Mouse (Mus musculus): ENCODE measurements around the gene Gpr62. TPM values are rescaled to one million over a fixed set of nuclear protein-coding genes. Genes with fewer than 3 reads are reported as not detected.

Gene Gpr62
- total RNA-seq, 4 experiments from 2014 or later = 0.19 TPM; not detected in 3

- DNase-seq (ENCODE audit: low spot score) = no peak
Measured at GRCm38 (mm10) chr9:106456325-106457162, 9.2 kb downstream of the Gpr62 start.

- DNase-seq (ENCODE audit: low spot score) = no peak
Measured at GRCm38 (mm10) chr9:106454888-106455681, 10.7 kb downstream of the Gpr62 start.

- no peak for DNase-seq (ENCODE audit: low spot score)
Measured at GRCm38 (mm10) chr9:106454071-106454761, 11.5 kb downstream of the Gpr62 start.

GRCm38 (mm10) chr9:106453271-106454070 lies 12.3 kb downstream of the Gpr62 start, which contains the start of gene Pcbp4:
Pcbp4 (plus strand) TSS chr9:106453291.
- DNase-seq (ENCODE audit: low spot score) = no peak

- DNase-seq (ENCODE audit: low spot score) = no peak
Measured at GRCm38 (mm10) chr9:106452821-106453220, 12.9 kb downstream of the Gpr62 start.

- no peak for DNase-seq (ENCODE audit: low spot score)
Measured at GRCm38 (mm10) chr9:106452351-106452750, 13.4 kb downstream of the Gpr62 start.

GRCm38 (mm10) chr9:106451899-106452298 lies 13.8 kb downstream of the Gpr62 start:
- no peak for DNase-seq (ENCODE audit: low spot score)

- DNase-seq (ENCODE audit: low spot score) = no peak
Measured at GRCm38 (mm10) chr9:106451298-106451697, 14.4 kb downstream of the Gpr62 start.

GRCm38 (mm10) chr9:106450661-106451060 lies 15.1 kb downstream of the Gpr62 start:
- DNase-seq (ENCODE audit: low spot score) = no peak

- no peak for DNase-seq (ENCODE audit: low spot score)
Measured at GRCm38 (mm10) chr9:106449947-106450346, 15.8 kb downstream of the Gpr62 start.

GRCm38 (mm10) chr9:106448498-106449031 lies 17.2 kb downstream of the Gpr62 start:
- peak; percentile 80 for DNase-seq (ENCODE audit: low spot score)

- no peak for DNase-seq (ENCODE audit: low spot score)
Measured at GRCm38 (mm10) chr9:106447951-106448350, 17.8 kb downstream of the Gpr62 start.

GRCm38 (mm10) chr9:106447348-106447747 lies 18.4 kb downstream of the Gpr62 start, which contains the start of the genes Abhd14b and Abhd14a:
Abhd14b (plus strand) TSS chr9:106447459.
Abhd14a (minus strand) TSS chr9:106447678.
- DNase-seq (ENCODE audit: low spot score) = peak; percentile 95

- DNase-seq (ENCODE audit: low spot score) = no peak
Measured at GRCm38 (mm10) chr9:106444836-106445235, 20.9 kb downstream of the Gpr62 start.

- DNase-seq (ENCODE audit: low spot score) = no peak
Measured at GRCm38 (mm10) chr9:106442680-106443079, 23.1 kb downstream of the Gpr62 start.

GRCm38 (mm10) chr9:106436566-106436965 lies 29.2 kb downstream of the Gpr62 start:
- no peak for DNase-seq (ENCODE audit: low spot score)

- no peak for DNase-seq (ENCODE audit: low spot score)
Measured at GRCm38 (mm10) chr9:106433389-106433788, 32.3 kb downstream of the Gpr62 start.

GRCm38 (mm10) chr9:106430015-106430264 lies 35.8 kb downstream of the Gpr62 start:
- DNase-seq (ENCODE audit: low spot score) = no peak

- DNase-seq (ENCODE audit: low spot score) = peak; percentile 97
Measured at GRCm38 (mm10) chr9:106429221-106430014, 36.3 kb downstream of the Gpr62 start, which contains the start of gene Rpl29. Rpl29 (plus strand) TSS chr9:106429454.

- DNase-seq (ENCODE audit: low spot score) = no peak
Measured at GRCm38 (mm10) chr9:106428719-106429220, 37.0 kb downstream of the Gpr62 start.
